Mouse (Mus musculus): ENCODE data around the gene Vav1.

DNA sequence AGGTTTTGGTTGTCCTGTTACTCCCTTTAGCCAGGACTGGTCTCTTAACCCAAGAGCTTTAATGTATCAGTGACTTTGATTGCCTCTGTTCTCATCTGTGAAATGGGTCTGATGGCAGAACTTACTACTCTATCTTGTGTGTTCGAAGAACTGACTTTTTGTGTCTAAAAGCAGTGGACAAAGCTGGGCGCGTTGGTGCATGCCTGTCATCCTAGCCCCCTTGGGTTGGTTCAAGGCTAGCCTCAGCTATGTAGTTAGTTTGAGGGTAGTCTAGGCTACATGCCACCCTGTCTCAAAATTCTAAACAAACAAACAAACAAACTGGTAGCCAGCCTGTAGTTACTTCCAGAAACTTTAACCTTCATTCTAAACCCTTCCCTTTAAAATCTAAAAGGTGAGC is 27.5 kb upstream of the Vav1 start:
- no peak for TF ChIP-seq EP300 (optimal IDR thresholded peaks at IDR 0.05)
- no peak for TF ChIP-seq CTCF (IDR thresholded peaks at IDR 0.05; ENCODE audit: low read depth)
